Mouse (Mus musculus): ENCODE measurements around the gene Bcl9l.

- peak; percentile 58 for TF ChIP-seq CTCF (IDR thresholded peaks at IDR 0.05; ENCODE audit: borderline replicate concordance, insufficient read depth, low read length)
- no peak for TF ChIP-seq POLR2A (IDR thresholded peaks at IDR 0.05; ENCODE audit: low read depth, low read length)
Observed at GRCm38 (mm10) chr9:44509487-44510354, 27.1 kb downstream of the Bcl9l start.
